Mouse (Mus musculus): ENCODE measurements at regions not wholly inside any gene's neighbourhood (a gene's known extent, or its start where the extent isn't known, plus 50 kb on each side); places are given as distances from the start of the nearest gene placed in this dataset.
A peak's percentile ranks its signal among the peaks of the same experiment; 100 is the strongest.

- intact Hi-C loops (cut with DNase I), result no loop called here
- DNase-seq (ENCODE audit: low spot score in 2 of 2), result peak in 1 of 2 experiments; percentile 50
These were observed 441.5 kb downstream of the Ebf1 start for GRCm38 (mm10) chr11:45058658-45059057.

- intact Hi-C loops (cut with DNase I), result no loop called here
- no peak for DNase-seq (ENCODE audit: low spot score in 2 of 2)
These were observed 449.5 kb downstream of the Ebf1 start for GRCm38 (mm10) chr11:45066592-45066991.

GRCm38 (mm10) chr11:45070280-45070679 lies 453.2 kb downstream of the Ebf1 start:
- DNase-seq (ENCODE audit: low spot score in 2 of 2), result no peak

GRCm38 (mm10) chr11:45071195-45071594 lies 454.1 kb downstream of the Ebf1 start:
- intact Hi-C loops (cut with DNase I), result no loop called here
- no peak for DNase-seq (ENCODE audit: low spot score in 2 of 2)

More at GRCm38 (mm10) chr11:45070280-45070679, 453.2 kb downstream of the Ebf1 start:
- intact Hi-C loops (cut with DNase I), result no loop called here

- intact Hi-C loops (cut with DNase I), result no loop called here
- DNase-seq (ENCODE audit: low spot score in 2 of 2), result no peak
These were observed 467.5 kb downstream of the Ebf1 start for GRCm38 (mm10) chr11:45084506-45085037.

GRCm38 (mm10) chr11:45085145-45085544 lies 468.0 kb downstream of the Ebf1 start:
- DNase-seq (ENCODE audit: low spot score in 2 of 2), result no peak
- intact Hi-C loops (cut with DNase I), result no loop called here

- DNase-seq (ENCODE audit: low spot score in 2 of 2), result no peak
- intact Hi-C loops (cut with DNase I), result no loop called here
These were observed 470.2 kb downstream of the Ebf1 start for GRCm38 (mm10) chr11:45087186-45087915.

GRCm38 (mm10) chr11:45088286-45088685 lies 471.2 kb downstream of the Ebf1 start:
- no peak for DNase-seq (ENCODE audit: low spot score in 2 of 2)
- intact Hi-C loops (cut with DNase I), result no loop called here

- no peak for DNase-seq (ENCODE audit: low spot score in 2 of 2)
- intact Hi-C loops (cut with DNase I), result no loop called here
These were observed 472.4 kb downstream of the Ebf1 start for GRCm38 (mm10) chr11:45089561-45089960.

GRCm38 (mm10) chr11:45103498-45104336 lies 486.6 kb downstream of the Ebf1 start:
- intact Hi-C loops (cut with DNase I), result no loop called here
- DNase-seq (ENCODE audit: low spot score in 2 of 2), result peak; percentile 3 to 35

GRCm38 (mm10) chr11:45116702-45117101 lies 499.6 kb downstream of the Ebf1 start:
- intact Hi-C loops (cut with DNase I), result no loop called here
- no peak for DNase-seq (ENCODE audit: low spot score in 2 of 2)

- intact Hi-C loops (cut with DNase I), result no loop called here
- no peak for DNase-seq (ENCODE audit: low spot score in 2 of 2)
These were observed 506.2 kb downstream of the Ebf1 start for GRCm38 (mm10) chr11:45123276-45123675.

GRCm38 (mm10) chr11:45136781-45137180 lies 519.7 kb downstream of the Ebf1 start:
- no peak for DNase-seq (ENCODE audit: low spot score in 2 of 2)
- intact Hi-C loops (cut with DNase I), result no loop called here

GRCm38 (mm10) chr11:45138351-45138975 lies 521.3 kb downstream of the Ebf1 start:
- no peak for DNase-seq (ENCODE audit: low spot score in 2 of 2)
- intact Hi-C loops (cut with DNase I), result no loop called here

- intact Hi-C loops (cut with DNase I), result no loop called here
- no peak for DNase-seq (ENCODE audit: low spot score in 2 of 2)
These were observed 523.4 kb downstream of the Ebf1 start for GRCm38 (mm10) chr11:45140490-45140889.

GRCm38 (mm10) chr11:45154070-45154469 lies 537.0 kb downstream of the Ebf1 start:
- DNase-seq (ENCODE audit: low spot score in 2 of 2), result no peak
- intact Hi-C loops (cut with DNase I), result no loop called here

- DNase-seq (ENCODE audit: low spot score in 2 of 2), result no peak
- intact Hi-C loops (cut with DNase I), result no loop called here
These were observed 537.4 kb downstream of the Ebf1 start for GRCm38 (mm10) chr11:45154497-45154896.

- DNase-seq (ENCODE audit: low spot score in 2 of 2), result no peak
- intact Hi-C loops (cut with DNase I), result no loop called here
These were observed 538.7 kb downstream of the Ebf1 start for GRCm38 (mm10) chr11:45155782-45156181.

- no peak for DNase-seq (ENCODE audit: low spot score in 2 of 2)
- intact Hi-C loops (cut with DNase I), result no loop called here
These were observed 541.2 kb downstream of the Ebf1 start for GRCm38 (mm10) chr11:45158282-45158681.

GRCm38 (mm10) chr11:45160871-45161270 lies 543.8 kb downstream of the Ebf1 start:
- no peak for DNase-seq (ENCODE audit: low spot score in 2 of 2)
- intact Hi-C loops (cut with DNase I), result no loop called here

All from left cerebral cortex, postnatal 25 days (tissue).